Mouse (Mus musculus) brain, embryonic 14.5 days (tissue): ENCODE measurements around the gene Kcne3.

Source experiments
- CTCF ChIP-seq: fragments of 200-500 bp; IDR thresholded peaks from 2 replicates; pipeline ENCODE4 v1.5.1; 2012; ENCODE audit warnings: inconsistent platforms, mild to moderate bottlenecking, moderate library complexity, borderline replicate concordance; ENCODE audit not compliant: insufficient read depth, insufficient read length; ENCODE audit errors: extremely low read depth
- POLR2A ChIP-seq: fragments of 200-500 bp; IDR thresholded peaks from 2 replicates; pipeline ENCODE4 v1.6.1; 2012; ENCODE audit warnings: mild to moderate bottlenecking, inconsistent platforms, borderline replicate concordance; ENCODE audit not compliant: poor library complexity, insufficient read depth, insufficient read length, severe bottlenecking; ENCODE audit errors: extremely low read depth

DNA sequence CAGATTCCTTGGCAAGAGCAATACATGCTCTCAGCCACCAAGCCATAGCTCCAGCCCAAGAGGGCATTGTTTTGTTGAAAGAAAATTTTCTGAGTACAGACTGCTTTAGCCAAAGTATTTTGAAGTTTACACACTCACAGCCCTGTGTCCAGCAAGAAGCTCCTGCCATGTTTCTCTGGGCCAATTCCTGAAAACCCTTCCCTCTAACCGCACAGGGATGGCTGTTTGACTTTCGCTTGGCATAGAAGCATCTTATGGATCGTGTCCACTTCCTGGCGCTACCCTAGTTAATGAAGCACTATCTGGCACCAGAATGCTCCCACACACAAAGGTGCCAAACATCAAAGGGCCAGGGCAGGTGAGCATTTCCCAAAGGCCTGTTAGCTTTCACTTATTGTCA, 27.7 kb upstream of the Kcne3 start:
- TF ChIP-seq POLR2A (no peak), CTCF (no peak)
